Mouse (Mus musculus): ENCODE measurements around the gene Xrn2.
"Not testable (repeated sequence)": the region's sequence is repeated elsewhere in the genome, so short reads cannot be mapped to it uniquely, and the experiment has no call there.

The Xrn2 gene

GRCm38 (mm10) chr2:147012623-147013184 lies at the start of gene Xrn2:
Gene Xrn2, plus strand, starts transcription at chr2:147012996.
- DNase-seq (ENCODE audit: low spot score): peak; percentile 98

DNA sequence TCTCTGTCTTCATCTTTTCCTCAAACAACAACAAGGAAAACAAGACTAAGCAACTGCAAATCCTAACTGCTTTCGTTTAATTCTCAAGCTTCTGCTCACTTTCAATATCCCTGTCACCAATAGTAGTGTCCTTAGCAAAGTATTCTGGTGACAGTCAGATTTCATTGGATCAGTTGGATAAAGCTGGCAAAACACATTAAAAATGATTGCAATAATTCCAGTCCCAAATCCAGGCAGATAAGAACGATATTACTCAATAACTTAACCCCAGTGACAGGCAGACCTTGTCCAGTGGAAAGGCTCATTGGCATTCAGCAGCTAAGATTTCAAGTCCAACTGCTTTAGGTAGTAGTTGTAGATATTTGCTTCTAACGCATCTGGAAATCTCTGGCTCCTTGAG lies 37.8 kb upstream of the Xrn2 start:
- DNase-seq (ENCODE audit: low spot score): no peak

GRCm38 (mm10) chr2:146975453-146976028 lies 37.3 kb upstream of the Xrn2 start:
- no peak for DNase-seq (ENCODE audit: low spot score)

DNA sequence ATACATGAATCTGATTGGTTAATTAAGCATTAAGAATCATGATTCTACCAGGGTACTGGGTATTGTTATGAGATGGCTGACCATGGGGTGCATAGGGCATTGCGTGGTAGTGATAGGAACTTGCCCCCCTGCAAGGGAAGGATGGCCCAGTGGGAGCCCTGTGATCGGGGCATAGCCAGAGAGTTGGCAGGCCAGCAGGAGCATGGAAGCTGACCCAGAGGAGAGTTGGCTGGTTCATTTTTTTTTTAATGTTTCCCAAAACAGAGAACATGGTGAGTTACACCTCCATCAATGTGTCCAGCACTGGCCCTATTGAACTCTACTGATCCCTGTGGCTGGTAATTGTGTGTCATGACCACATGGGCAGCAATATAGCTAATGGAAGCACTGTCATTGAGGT lies 30.0 kb upstream of the Xrn2 start:
- no peak for DNase-seq (ENCODE audit: low spot score)

DNA sequence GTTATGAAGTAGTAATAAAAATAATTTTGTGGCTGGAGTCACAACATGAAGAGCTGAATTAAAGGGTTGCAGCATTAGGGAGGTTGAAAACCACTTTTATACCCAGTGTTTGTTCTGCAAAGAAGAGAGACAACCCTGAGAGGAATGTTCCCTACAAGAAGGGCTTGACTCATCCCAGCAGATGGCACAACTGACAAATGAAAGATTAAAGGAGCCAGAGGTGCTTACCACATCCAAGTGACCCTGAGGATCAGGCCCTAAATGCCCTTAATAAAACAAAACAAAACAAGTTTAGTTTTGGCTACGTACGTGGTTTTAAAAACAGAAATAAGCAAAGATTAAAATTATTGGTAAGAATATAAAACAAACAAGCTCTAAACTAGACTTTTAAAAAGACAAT lies 28.0 kb upstream of the Xrn2 start:
- DNase-seq (ENCODE audit: low spot score): no peak

DNA sequence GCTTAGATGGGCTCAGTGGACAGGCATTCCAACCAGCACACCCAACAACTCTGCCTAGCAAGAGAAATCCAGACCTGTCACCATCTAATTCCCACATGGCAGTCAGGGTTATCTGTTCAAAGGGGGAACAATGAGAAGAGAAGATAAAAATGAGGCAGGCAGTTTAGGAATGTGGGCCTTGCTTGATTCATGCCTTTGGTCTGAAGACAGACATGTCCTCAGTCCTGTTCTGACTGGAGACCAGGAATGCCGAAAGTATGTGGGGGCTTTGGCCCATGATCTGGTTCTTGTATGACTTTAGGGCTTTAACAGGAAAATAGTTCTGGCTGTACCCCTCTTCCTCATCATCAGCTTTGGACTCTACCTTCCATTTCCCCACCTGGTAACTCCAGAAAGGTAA lies 27.0 kb upstream of the Xrn2 start:
- DNase-seq (ENCODE audit: low spot score): no peak

DNA sequence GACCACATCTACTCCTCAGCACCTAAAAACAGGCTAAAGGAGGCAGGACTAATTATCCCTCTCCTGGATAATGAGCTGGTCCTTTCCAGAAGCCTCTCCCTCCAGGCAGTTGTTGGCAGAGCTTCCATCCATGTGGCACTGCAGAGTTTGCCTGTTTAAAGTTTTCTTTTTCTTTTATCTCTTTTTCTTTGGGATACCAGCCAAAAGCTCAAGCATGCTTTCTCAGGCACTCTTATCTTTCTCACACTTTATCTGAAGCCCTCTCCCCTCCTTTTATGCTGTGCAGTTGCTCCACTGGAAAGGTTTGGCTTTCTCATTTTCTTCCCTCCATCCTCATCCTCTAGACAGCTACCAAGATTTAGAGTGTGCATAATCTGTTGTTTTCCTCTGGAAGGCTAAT lies 26.4 kb upstream of the Xrn2 start:
- DNase-seq (ENCODE audit: low spot score): no peak

DNA sequence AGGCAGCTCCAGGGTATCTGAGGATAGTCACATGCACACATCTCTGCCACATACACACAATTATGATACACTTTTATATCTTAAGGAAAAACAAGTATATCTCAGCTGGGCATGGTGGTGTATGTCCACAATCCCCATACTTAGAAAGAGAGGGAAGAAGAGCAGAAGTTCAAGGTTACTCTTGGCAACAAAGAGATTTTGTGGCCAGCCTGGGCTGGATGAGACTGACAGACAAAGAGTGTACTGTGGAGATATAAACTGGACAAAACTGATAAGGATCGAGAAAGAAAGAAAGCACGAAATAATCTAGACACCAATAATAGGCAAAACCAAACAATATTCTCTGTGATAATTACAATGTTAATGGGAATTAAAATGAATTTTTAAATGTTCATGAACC lies 5.5 kb upstream of the Xrn2 start:
- DNase-seq (ENCODE audit: low spot score): no peak

GRCm38 (mm10) chr2:147009084-147009483 lies 3.7 kb upstream of the Xrn2 start:
- no peak for DNase-seq (ENCODE audit: low spot score)

DNA sequence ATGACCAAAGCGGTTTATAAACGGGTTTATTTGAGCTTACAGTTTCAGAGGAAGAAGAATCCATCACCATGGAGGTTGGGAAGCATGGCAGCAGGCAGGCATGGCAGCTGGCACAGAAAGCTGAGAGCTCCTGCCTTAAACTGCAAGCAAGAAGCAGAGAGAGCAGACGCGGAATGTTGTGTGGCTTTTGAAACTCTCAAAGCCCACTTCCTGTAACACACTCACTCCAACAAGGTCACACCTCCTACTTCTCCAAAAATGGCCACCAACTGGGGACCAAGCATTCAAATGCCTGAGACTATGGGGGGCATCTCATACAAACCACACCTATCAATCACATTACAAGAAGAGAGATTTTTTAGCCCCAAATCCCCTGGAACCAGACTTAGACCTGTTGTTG lies 2.7 kb upstream of the Xrn2 start:
- no peak for DNase-seq (ENCODE audit: low spot score)

- DNase-seq (ENCODE audit: low spot score): no peak
Observed at GRCm38 (mm10) chr2:147010952-147011351, 1.8 kb upstream of the Xrn2 start.

DNA sequence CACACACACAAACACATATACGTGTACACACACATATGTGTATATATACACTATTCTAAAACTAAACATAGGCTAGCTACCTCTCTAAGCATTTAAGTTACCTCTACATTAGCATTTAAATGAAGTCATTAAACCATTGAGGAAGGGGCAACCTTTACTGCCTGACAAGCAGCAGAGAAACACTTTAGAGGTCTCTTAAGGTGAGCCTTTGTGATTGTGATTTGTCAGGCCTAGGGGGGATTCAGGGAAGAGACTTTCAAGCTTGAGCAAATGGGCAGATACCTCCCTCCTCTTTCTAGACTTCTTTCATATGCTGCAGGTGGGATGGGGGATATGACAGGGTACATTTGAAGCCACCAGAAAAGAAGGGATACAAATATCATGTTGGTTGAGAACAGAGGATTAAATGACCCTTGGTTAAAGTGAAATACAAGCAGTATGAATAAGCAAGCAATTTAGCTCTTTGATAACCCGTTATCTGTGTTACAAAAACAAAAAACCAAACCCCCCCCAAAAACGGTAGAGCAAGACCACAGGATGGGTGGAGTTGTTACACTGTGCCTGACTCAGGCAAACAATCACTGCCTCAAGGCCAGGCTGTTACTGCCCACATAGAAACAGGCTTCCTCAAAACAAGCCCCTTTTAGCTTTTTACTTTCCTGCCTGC lies 1.2 kb upstream of the Xrn2 start:
- no peak for DNase-seq (ENCODE audit: low spot score)

DNA sequence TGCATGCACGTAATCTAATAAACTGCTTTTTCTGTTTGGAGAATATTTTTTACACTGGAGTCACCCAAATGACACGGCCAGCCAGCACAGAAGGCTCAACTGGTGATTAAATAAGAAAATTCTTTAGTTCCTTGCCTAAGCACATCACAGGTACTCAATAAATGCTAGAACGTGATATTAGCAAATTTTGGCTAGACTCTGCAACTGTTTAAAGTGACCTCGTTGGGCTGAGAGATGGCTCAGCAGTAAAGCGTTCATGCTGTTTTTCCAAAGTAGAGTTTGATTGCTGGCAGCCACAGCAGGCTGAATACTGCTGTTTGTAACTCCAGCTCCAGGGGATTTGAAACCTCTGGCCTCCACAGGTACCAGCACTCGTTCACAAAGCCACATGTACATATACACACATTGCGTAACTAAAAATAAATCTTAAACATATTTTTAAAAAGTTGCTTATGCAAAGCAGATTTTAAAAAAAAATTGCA lies 614 bp upstream of the Xrn2 start:
- no peak for DNase-seq (ENCODE audit: low spot score)

- peak; percentile 86 for DNase-seq (ENCODE audit: low spot score)
Observed at GRCm38 (mm10) chr2:147013194-147013969, 586 bp downstream of the Xrn2 start.

DNA sequence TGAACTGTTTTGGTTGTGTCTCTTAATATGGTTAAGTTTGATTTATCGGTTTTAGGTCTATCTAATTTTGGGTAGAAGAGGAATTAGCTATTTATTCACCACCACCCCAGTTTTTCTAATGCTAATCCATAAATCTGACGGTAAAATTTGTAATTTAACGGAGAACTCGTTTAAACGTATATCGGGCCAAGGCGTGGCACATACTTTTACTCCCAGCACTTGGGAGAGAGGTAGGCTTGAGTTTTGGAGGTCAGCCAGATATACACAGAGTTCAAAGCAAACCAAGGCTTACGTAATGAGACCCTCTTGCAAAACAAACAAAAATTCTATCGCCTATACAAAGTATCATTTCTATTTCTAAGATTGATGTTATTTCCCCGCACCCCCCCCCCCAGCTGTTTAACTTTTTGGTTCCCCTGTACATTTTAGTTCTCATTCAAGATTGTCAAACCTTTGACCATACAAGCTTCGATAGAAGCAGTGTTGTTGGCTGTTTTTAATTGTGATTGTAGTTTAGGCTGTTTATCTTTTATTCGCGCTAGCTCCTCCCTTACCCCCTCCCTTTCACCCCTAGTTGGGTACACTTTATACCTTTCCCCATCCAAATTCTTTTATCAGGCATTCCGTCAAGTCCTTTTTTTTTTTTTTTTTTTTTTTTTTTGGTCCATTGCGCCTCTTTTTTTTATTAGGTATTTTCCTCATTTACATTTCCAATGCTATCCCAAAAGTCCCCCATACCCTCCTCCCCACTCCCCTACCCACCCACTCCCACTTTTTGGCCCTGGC lies 1.5 kb downstream of the Xrn2 start:
- peak; percentile 75 for DNase-seq (ENCODE audit: low spot score)

DNA sequence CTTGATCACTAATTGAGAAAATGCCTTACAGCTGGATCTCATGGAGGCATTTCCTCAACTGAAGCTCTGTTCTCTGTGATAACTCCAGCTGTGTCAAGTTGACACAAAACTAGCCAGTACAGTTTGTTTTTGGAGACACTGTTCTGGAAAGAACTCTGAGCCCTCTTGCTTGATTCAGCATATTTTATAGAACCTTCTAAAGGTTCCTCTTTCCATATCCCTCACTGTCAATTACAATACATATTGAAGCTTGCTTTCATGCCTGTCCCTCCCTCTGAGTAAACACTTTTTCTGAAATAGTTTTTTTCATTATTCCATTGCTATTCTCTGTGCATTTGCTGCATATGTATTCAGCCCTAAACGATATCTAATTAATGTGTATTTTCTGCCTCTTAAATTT lies 9.2 kb downstream of the Xrn2 start:
- not testable (repeated sequence) for DNase-seq (ENCODE audit: low spot score)

DNA sequence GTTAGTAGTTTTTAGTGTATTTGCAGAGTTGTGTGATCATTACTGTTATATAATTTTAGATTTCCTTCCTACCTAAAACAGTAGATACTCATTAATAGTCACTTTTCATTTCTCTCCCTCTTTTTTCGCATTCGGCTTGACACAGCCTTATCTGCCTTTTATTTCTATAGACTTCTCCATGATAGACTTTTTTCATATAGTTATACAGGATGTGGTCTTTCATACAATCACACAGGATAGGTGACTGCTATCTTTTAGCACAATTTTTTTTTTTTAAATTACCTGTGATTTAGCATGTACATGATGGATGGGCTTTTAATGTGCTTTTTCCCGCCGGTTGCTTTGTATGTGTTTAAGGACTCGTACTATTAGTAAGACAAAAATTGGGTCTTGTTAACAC lies 10.3 kb downstream of the Xrn2 start:
- no peak for DNase-seq (ENCODE audit: low spot score)

- DNase-seq (ENCODE audit: low spot score): no peak
Observed at GRCm38 (mm10) chr2:147023560-147023959, 10.8 kb downstream of the Xrn2 start.

DNA sequence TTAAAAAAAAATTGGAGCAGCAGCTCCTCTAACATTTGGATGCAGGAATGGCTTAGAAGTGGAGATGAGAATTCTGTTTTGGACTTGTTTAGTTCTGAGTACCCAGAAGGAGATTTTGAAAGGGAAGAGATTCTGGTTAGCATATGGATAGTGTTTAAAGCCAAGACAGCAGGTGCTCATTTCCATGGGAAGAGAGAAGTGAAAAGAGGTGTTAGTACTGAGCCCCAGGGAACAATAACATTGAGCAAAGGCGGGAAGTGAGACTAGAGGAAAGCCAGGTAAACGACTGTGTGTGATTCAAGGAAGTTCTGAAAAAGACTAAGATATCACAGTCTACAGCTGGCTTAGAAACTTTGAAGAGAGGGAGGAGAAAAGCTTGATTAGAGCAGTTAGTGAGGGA lies 20.3 kb downstream of the Xrn2 start:
- no peak for DNase-seq (ENCODE audit: low spot score)

DNA sequence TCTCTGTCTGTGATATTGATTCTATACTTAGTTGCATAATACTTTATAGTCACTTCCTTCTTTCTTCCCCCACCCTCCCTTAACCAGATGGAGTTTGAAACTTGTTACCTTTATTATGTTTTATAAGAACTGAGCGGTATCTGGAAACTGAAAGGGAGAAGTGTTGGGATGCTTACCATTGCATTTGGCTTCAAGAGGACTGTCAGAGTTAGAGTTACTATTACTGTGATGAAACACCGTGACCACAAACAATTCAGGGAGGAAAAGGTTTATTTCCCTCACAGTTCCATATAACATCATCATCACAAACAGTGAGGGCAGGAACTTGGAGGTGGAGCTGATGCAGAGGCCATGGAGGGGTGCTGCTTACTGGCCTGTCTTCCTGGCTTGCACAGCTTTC lies 23.1 kb downstream of the Xrn2 start:
- no peak for DNase-seq (ENCODE audit: low spot score)

DNA sequence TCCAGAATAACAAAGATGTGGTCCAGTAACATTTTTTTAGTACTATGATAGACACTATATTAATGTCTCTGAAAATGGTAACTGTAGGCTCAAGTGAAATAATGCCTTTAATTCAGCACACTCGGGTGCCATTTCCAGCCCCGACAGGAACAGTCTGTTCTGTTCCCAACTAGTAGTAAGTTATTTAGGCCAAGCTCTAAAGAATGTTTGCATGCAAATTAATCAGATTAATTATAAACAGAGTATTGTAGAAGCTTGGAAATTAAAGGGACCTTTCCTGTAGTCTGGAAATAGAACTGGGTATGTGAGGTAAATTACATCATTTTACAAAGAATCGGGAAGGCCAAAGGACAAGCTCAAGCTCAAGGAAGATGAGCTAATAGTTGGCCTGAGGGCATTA lies 34.3 kb downstream of the Xrn2 start:
- no peak for DNase-seq (ENCODE audit: low spot score)

- no peak for DNase-seq (ENCODE audit: low spot score)
Observed at GRCm38 (mm10) chr2:147053229-147053892, 40.6 kb downstream of the Xrn2 start.

Measured in adipocyte (in vitro differentiated cells).